Mouse (Mus musculus) lung, postnatal 0 days (tissue): ENCODE results near the gene Camk1d. TPM values are rescaled to one million over a fixed set of nuclear protein-coding genes. Genes with fewer than 3 reads are reported as not detected.

Experiments used
- ATAC-seq: fragments of 200-750 bp; cut with Nextera tagmentation; 2 replicates; pipeline ENCODE4 v1.8.0; 2017; ENCODE audit warnings: moderate library complexity
- DNase-seq: peaks from one replicate; pipeline ENCODE4 v3.0.0-alpha.2; 2016; ENCODE audit warnings: low spot score
- H3K27ac ChIP-seq: fragments of 300-500 bp; sonication (generic); 2 replicates; pipeline ENCODE4 v1.5.1; 2014; ENCODE audit warnings: antibody characterized with exemption, mild to moderate bottlenecking, low read length, mixed read lengths
- H3K27me3 ChIP-seq: fragments of 300-500 bp; sonication (generic); replicated peaks from 2 replicates; pipeline ENCODE4 v1.6.1; 2014; ENCODE audit warnings: low read length, mixed read lengths; ENCODE audit not compliant: insufficient read depth
- H3K36me3 ChIP-seq: fragments of 300-500 bp; sonication (generic); 2 replicates; pipeline ENCODE4 v1.6.1; 2014; ENCODE audit warnings: low read length, mixed read lengths; ENCODE audit not compliant: insufficient read depth
- H3K4me1 ChIP-seq: fragments of 300-500 bp; sonication (generic); 2 replicates; pipeline ENCODE4 v1.6.1; 2014; ENCODE audit warnings: antibody characterized with exemption, low read depth, low read length, mixed read lengths; ENCODE audit not compliant: insufficient read depth
- H3K4me2 ChIP-seq: fragments of 300-500 bp; sonication (generic); replicated peaks from 2 replicates; pipeline ENCODE4 v1.6.1; 2014; ENCODE audit warnings: low read depth, mild to moderate bottlenecking, low read length, moderate library complexity, mixed read lengths
- H3K4me3 ChIP-seq: fragments of 300-500 bp; sonication (generic); 2 replicates; pipeline ENCODE4 v1.5.1; 2014; ENCODE audit warnings: low read depth, low read length
- H3K9ac ChIP-seq: fragments of 300-500 bp; sonication (generic); replicated peaks from 2 replicates; pipeline ENCODE4 v1.6.1; 2014; ENCODE audit warnings: low read depth, mild to moderate bottlenecking
- H3K9me3 ChIP-seq: fragments of 300-500 bp; sonication (generic); 2 replicates; pipeline ENCODE4 v1.6.1; 2016; ENCODE audit warnings: low read length, mixed read lengths
- CTCF ChIP-seq: IDR thresholded peaks from 2 replicates; pipeline ENCODE4 v1.5.1; 2016; ENCODE audit warnings: antibody characterized with exemption, mild to moderate bottlenecking
- EP300 ChIP-seq: IDR thresholded peaks from 2 replicates; pipeline ENCODE4 v1.6.1; 2016; ENCODE audit warnings: antibody characterized with exemption, mild to moderate bottlenecking, control low read depth
- WGBS: fragments of 180-500 bp; shearing (Covaris S2); extraction: QIAGEN DNeasy Blood & Tissue Kit; methylation state at CpG from one replicate; pipeline ENCODE4 v1.1.7; 2014; 5-methylcytosine and 5-hydroxymethylcytosine counted together
- polyA plus RNA-seq: library from polyadenylated mRNA; unstranded; fragments of >200 nt; fragmentation: Nextera tagmentation; extraction: Ambion mirVana; gene quantifications from 2 replicates; pipeline ENCODE4 v1.2.1, GENCODE M21; 2015

Camk1d gene
- polyA plus RNA-seq, 1 experiment from 2014 or later: 2.2 TPM

DNA sequence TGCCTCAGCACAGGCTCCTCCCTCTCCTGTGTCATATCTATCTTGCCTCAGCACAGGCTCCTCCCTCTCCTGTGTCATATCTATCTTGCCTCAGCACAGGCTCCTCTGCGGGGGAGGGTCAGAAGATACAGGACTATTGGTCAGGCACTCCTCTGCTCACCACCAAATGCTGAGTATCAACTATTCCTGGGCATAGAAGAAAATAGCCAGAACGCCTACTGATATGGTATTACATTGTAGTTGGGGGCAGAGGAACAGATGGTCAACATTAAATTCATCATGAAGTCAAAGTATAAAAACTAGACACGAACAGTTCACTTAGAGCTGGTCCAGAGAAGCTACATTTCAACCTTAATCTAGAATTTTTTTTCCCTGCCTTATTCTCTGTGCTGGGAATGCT, 395.2 kb downstream of the Camk1d start:
- Histone ChIP-seq H3K9ac (no peak overlapping the region), H3K4me1 (peaks cover 9% of the 10 kb centered on the region; the same call in 1 of the 2 replicates), H3K4me3 (no peak overlapping the region), H3K36me3 (no peaks in the 10 kb centered on the region), H3K4me2 (no peak overlapping the region), H3K27me3 (no peaks in the 10 kb centered on the region), H3K27ac (no peak overlapping the region), H3K9me3 (no peaks in the 10 kb centered on the region)
- no peak for DNase-seq
- no peak for ATAC-seq
- TF ChIP-seq CTCF (no peak), EP300 (no peak)
- WGBS: 87% methylated on average over 3 of the region's 3 CpGs

DNA sequence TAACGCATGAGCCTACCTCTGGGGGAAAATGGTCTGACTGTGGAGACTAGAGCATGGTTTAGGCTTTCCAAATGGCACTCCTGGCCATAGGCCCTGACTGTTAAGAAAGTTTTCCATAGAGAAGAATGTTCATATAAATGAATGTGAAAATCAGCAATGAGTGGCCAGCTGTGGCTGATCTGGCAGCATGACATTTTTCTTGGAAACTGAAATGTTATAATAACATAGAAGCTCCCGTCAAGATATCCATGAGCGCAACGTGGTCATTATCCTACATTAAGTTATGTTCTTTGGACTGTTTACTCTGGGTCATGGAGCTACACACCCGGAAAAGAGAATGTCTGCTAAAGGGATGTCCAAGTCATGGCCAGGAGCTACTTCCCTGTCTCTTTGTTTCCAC, 397.6 kb downstream of the Camk1d start:
- TF ChIP-seq CTCF (no peak), EP300 (peak; percentile 16; the same call in 1 of the 2 replicates)
- WGBS: 56% methylated on average over 5 of the region's 5 CpGs
- H3K36me3 ChIP-seq: no peaks in the 10 kb centered on the region
- no peak overlapping the region for H3K4me3 ChIP-seq
- peak; percentile 70 for DNase-seq
- H3K4me1 ChIP-seq: peaks cover 9% of the 10 kb centered on the region; the same call in 1 of the 2 replicates
- ATAC-seq: peak; percentile 67
- H3K9ac ChIP-seq: no peak overlapping the region
- no peaks in the 10 kb centered on the region for H3K27me3 ChIP-seq
- no peaks in the 10 kb centered on the region for H3K9me3 ChIP-seq
- H3K4me2 ChIP-seq: no peak overlapping the region
- H3K27ac ChIP-seq: no peak overlapping the region

- Histone ChIP-seq H3K9me3 (no peaks in the 10 kb centered on the region), H3K4me3 (no peak overlapping the region), H3K27me3 (no peaks in the 10 kb centered on the region), H3K27ac (no peak overlapping the region), H3K4me1 (peaks cover 9% of the 10 kb centered on the region; the same call in 1 of the 2 replicates), H3K36me3 (no peaks in the 10 kb centered on the region), H3K9ac (no peak overlapping the region), H3K4me2 (no peak overlapping the region)
- WGBS: 72% methylated on average over 4 of the region's 4 CpGs
- TF ChIP-seq EP300: no peak
- TF ChIP-seq CTCF: no peak
- ATAC-seq (no peak), DNase-seq (no peak)
Observed at GRCm38 (mm10) chr2:5316217-5316616, 398.1 kb downstream of the Camk1d start.

DNA sequence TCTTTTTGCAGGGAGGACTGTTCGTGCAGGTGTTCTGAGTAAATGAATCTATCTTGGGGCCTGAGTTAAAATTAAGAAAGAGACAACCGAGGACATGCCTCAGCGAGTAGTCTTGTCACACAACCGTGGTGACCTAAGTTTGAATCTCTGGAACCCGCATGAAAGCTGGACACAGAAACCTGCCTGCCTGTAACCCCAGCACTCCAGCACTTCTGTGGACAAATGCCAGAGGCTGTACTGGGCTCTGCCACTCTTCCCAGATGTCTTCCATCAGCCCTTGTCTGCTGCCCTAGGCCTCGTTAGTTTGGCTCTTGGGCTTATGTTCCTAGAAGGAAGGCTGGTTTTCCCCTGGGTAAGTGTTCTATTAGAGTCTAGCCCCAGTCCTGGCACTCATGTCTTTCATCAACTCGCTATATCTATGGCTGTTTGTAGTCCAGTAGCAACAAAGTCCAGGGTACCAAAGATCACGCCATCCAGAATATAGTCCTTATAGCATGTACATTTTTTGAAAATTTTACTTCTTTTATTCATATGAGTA, 399.0 kb downstream of the Camk1d start:
- Histone ChIP-seq H3K4me3 (no peak overlapping the region), H3K4me2 (no peak overlapping the region), H3K36me3 (no peaks in the 10 kb centered on the region), H3K9ac (no peak overlapping the region), H3K27me3 (no peaks in the 10 kb centered on the region), H3K4me1 (peaks cover 9% of the 10 kb centered on the region; the same call in 1 of the 2 replicates), H3K9me3 (no peaks in the 10 kb centered on the region), H3K27ac (no peak overlapping the region)
- no peak for DNase-seq
- TF ChIP-seq CTCF (no peak), EP300 (no peak)
- WGBS: 67% methylated on average over 8 of the region's 8 CpGs
- ATAC-seq: no peak

GRCm38 (mm10) chr2:5314530-5315166, 399.7 kb downstream of the Camk1d start:
- H3K9ac ChIP-seq: no peak overlapping the region
- no peak overlapping the region for H3K4me2 ChIP-seq
- H3K27me3 ChIP-seq: no peaks in the 10 kb centered on the region
- TF ChIP-seq CTCF: no peak
- no peak for TF ChIP-seq EP300
- H3K9me3 ChIP-seq: no peaks in the 10 kb centered on the region
- 36% methylated on average over 9 of the region's 9 CpGs for WGBS
- no peak overlapping the region for H3K4me3 ChIP-seq
- peaks cover 9% of the 10 kb centered on the region; the same call in 1 of the 2 replicates for H3K4me1 ChIP-seq
- ATAC-seq: no peak
- H3K27ac ChIP-seq: no peak overlapping the region
- no peaks in the 10 kb centered on the region for H3K36me3 ChIP-seq
- DNase-seq: no peak

GRCm38 (mm10) chr2:5305156-5305555, 409.2 kb downstream of the Camk1d start:
- ATAC-seq (no peak), DNase-seq (no peak)
- WGBS: 74% methylated on average over 3 of the region's 3 CpGs
- H3K9me3 ChIP-seq: no peaks in the 10 kb centered on the region
- H3K4me2 ChIP-seq: no peak overlapping the region
- H3K36me3 ChIP-seq: no peaks in the 10 kb centered on the region
- H3K4me3 ChIP-seq: no peak overlapping the region
- no peak overlapping the region for H3K9ac ChIP-seq
- no peaks in the 10 kb centered on the region for H3K27me3 ChIP-seq
- TF ChIP-seq CTCF (no peak), EP300 (no peak)
- no peak overlapping the region for H3K27ac ChIP-seq
- H3K4me1 ChIP-seq: no peaks in the 10 kb centered on the region
